Mouse (Mus musculus) adrenal gland, adult (tissue): Measurements from ENCODE around the gene Zfp872.
"Not testable (repeated sequence)": the region's sequence is repeated elsewhere in the genome, so short reads cannot be mapped to it uniquely, and the experiment has no call there.

Source experiments
- DNase-seq, 2 experiments: peaks; one replicate each; pipeline ENCODE4 v3.0.0; 2022 to 2023; ENCODE audit warnings: low spot score in 1 of 2; ENCODE audit not compliant: inconsistent age in 2 of 2

Zfp872 gene

DNA sequence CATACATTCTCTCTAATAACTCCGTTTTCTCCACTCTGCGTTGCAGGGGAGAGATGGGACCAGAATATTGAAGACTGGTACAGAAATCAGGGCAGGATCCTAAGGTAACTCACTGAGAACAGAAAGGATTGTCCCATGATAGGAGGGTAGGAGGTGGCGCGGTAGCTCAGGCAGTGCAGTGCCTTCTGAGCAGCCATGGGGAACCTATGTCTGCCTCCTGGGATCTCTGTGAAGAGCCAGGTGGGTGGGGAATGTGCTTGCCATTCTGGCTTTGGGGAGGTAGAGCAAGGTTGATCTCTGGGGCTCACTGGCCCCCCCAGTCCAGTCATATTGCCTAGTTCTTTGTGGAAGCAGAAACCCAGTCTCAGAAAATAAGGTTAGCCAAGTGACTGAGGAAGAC, 20.1 kb upstream of the Zfp872 start:
- DNase-seq, result no peak

DNA sequence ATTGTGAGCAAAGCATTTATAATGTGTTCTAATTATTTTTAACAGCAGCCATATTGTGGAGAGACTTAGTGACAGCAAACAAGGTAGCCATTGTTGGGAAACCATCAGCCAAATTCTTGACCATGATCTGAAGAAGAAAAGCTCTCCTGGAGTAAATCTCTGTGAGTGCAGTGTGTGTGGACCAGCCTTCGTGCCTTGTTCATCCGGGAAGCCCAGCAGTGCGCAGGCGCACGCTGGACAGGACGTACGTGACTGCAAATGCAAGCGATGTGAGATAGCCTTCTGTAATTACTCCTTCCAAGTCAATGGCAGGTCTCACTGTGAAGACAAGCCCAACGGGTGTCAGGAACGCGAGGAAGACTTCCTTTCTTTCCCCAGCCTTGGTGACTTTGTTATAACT, 18.6 kb upstream of the Zfp872 start:
- DNase-seq, result no peak

DNA sequence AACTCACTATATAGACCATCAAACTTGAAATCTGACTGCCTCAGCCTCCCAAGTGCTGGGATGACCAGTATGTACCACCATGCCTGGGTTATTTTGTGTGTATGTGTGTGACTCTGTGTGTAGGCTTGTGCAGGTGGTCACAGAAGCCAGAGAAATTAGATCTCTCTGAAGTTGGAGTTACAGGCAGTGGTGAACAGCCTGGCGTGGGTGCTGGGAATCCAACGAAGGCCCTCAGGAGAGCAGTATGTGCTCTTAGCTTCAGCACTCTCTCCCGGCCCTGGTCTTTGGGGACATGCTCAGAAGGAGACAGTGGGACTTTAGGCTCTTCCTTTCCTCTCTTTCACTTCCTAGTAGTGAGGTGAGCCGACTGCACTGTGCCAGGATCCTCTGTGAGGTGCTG, 15.6 kb upstream of the Zfp872 start:
- DNase-seq, result no peak

DNA sequence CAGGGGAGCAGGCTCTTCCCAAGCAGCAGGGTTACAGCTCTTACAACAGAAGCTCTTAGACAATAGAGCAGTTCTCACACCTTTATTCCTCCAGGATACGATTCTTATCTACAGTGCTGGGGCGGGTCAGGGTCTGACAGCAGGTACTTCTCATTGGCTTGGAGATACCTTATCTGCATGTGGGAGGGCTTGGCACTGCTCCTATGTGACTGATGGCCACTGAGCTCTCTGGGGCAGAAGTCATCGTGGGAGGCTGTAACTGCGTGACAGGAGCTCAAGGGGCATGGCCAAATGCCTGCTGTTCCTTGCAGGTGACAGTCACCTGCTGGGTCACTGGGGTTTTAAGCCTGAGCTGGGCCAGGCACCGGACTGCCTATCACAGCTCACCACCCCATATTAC, 8.5 kb downstream of the Zfp872 start:
- DNase-seq, result no peak

DNA sequence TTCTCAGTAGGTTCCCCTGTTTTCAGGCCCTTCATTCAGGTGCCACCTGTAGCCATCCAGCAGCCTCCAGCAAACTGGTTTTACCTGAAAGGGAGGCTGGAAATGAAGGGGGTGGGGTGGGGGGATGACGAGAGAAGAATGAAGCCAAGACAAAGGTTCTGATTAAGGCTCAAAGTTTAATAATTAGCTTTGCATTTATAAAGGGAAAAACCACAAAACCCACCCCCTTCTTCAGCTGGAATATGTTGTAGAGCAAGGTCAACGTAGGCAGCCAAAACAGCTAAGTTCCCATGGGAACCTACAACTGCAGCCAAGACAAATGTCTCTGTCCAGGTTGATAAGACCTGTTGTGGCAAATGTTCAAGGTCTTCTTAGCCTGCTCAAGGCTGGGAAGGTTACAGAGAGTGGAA, 25.9 kb downstream of the Zfp872 start:
- DNase-seq, result peak; percentile 62 to 84

DNA sequence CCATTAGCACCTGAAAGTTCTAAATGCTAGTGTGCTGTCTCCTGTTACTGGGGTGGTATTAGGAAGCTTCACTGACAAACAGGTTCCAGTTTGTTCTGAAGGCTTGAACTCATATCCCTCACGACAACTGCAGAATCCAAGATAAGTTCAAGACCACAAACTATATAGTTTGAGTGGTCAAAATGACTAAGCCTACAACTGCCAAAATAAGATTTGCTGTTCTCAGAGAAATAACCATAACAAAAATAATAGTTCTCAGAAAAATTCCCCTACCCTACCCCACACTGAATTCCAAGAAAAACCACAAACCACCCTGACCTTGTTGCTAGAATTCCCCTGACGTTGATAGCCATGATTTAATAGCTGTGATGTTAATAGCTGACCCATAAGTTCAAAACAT, 26.7 kb downstream of the Zfp872 start:
- peak in 1 of 2 experiments; percentile 82 for DNase-seq

DNA sequence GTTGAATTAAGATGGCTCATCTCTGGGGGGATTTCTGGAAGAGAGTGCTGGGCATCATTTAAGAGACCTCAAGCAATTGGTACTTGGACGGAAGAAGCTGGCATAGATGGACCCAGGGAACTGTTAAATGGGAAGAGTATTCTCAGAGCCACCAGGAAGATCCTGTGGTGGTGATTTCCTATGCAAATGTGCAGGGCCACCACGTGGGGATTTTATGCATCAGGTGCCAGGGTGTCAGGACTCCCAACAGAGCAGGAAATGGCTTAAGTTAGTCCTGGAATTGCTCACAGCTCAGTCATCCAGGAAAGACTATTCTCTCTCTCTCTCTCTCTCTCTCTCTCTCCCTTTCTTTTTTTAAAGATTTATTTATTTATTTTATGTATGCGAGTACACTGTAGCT, 28.8 kb downstream of the Zfp872 start:
- DNase-seq, result no peak

DNA sequence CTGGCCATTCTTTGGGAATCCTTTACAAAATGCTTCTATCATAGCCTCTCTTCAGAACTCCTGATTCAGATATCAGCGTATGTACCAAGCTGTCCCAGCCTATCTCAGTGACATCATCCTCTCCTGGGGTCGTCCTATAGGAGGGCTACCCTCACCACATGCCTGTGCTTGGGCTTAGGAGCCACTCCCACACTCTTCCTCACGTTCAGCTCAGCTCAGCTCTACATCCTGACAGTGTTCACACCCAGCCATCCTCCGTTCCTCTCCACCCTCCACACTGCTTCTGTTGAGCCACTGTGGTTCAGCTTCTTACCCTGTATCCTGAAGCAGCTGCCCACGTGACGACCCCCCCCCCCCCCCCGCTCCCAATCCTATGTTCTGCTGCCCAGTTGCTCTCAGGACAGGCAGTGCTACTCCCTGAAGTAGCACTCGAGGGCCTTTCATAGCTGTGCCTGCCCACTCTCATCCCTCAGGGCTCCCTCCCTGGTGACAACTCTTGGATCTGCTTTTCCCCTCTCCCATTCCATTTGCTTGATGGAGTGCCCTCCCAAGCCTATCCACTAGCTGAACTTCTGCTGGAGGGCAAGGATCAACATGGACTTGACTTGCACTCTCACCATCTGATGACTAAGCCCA, 30.1 kb downstream of the Zfp872 start:
- no peak for DNase-seq

DNA sequence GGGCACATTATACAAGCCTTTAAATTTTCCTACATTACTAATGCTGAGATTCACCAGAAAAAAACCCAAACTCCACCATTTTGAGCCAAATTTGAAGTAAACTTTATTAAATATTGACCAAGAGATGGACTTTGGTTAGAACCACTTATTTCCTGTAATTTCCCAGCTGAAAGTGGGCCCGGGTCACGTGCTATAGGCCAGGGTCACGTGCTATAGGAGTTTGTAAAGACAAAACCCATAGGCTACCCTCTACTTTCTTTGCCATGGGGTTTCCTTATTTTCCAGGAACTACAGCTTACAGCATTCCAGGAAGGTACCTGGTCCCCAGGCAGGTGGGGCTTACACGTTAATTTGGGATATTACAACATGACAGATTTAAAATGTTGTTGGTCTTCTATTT, 36.2 kb downstream of the Zfp872 start:
- no peak for DNase-seq

DNA sequence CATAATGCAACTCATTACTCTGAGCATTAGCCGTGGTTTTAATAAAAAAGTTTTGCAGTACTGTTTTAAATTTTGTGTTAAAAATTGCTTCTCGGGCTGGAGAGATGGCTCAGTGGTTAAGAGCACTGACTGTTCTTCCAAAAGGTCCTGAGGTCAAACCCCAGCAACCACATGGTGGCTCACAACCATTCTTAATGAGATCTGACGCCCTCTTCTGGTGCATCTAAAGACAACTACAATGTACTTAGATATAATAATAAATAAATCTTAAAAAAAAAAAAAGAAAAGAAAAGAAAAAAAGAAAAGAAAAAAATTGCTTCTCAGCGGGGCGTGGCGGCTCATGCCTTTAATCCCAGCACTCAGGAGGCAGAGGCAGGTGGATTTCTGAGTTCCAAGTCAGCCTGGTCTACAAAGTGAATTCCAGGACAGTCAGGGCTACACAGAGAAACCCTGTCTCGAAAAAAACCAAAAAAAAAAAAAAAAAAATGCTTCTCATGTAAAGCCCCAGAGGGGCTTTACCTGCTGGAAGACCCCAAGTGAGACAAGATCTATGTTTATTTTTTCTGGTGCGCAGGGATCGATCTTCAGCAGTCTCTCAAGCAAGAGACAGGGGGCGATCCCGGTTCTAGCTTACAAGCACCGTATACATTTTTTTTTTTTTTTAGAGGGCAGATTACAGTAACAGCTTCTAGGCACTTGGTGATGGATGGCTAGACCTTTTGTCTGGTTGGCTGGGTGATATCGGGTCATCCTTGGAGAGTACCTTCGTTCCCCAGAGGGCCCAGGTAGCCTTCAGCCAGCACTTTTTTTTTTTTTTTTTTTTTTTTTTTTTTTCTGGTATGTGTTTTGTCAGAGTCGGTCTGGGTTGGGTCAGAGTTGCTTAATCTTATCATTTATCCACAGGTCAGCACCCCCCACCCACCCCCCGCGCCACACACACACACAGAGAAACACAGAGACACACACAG, 36.9 kb downstream of the Zfp872 start:
- peak in 1 of 2 experiments; percentile 70 for DNase-seq

DNA sequence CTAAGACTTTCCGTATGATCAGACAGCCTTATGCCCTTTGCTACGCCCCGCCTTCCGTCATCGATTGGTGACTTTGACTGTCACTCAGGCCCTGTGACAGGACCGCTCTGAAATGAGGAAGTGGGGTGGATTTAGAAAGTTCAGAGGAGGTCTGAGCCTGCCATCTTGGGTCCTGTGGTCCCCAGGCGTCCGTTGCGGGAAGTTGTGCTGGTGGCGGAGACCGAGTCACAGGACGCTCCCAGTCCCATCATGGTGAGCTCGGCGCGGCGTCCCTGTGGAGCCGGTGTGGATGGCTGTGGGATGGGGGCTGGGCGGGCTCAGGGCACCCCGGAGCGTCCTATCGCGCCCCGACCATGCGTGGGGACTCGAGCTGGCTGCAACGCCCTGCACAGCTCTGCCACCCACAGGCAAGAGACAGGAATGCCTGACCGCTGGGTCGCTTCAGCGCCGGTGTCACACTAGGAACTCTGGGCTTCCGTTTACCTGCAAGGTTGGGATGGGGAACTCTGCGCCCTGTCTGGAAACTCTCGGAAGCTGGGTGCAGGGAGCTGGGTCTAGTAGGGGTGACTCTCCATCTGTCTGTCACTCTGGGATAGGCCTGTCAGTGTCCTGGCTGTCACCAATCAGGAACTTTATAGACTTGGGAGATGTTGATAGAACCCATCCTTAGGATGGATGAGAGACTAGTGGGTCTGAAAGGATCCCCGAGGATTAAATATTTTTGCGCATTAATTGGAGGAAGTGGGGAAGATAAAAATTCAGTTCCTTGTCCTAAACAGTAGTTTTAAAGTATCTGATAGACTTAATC, 37.9 kb downstream of the Zfp872 start, which contains the start of gene Zfp809:
TSS of gene Zfp809 (plus strand) at position 134 of the 808 bp plus-strand sequence.
- peak; percentile 99 to 100 for DNase-seq

DNA sequence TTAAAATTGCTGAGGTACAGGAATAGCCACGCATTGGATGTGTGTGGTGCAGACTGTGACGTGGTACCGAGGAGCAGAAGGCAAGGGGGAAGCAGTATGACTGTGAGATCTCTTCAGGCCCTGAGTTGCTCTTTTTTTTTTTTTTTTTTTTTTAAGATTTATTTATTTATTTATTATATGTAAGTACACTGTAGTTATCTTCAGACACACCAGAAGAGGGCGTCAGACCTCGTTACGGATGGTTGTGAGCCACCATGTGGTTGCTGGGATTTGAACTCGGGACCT, 38.4 kb downstream of the Zfp872 start:
- not testable (repeated sequence) for DNase-seq

DNA sequence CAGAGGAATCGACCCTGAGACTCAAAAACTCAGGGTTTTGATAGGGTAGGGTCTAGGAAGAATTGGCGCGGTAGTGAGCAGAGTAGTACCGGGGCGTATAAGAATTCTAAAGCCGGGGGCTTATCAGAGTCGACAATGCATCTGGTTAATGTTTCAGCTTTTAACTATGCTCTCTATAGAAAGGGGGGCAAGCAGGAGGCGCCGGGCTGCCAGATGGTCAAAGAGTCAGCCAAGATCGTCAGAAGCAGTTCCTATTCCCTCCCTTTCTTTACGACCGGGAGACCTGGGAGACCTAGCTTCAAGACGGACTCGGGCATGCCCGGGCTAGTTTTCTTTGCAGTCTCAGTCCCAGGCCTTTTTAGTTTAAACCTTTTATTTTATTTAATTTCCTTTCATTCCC, 39.0 kb downstream of the Zfp872 start:
- peak in 1 of 2 experiments; percentile 61 for DNase-seq

DNA sequence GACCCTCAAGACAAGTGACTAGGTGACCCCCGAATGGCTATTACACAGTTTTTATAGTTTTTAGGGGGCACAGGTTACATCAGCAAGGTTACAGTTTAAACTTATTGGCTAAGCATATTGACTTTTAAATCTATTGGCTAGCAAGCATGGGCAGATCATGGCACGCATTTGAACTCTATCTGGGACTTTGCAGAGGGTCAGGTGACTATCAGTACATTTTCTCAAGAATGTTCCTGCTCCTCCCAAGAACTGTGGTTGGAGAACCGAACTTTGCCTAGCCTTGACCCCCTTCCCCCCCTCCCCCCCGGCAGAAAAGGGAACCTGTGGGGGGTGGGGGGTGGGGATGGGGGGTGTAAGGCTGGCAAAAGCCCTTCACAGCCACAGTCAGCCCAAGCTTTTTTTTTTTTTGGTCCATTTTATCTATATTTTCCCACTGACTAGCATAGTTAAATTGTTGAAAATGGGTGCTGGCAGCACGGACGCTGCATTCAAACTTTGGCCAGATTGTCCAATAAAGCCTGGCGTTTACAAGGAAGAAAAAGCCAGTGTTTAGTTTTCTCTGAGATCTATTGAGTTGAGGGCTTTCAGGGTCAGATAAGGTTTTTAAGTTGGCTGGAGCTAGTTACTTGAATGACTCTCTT, 41.6 kb downstream of the Zfp872 start:
- DNase-seq, result no peak

DNA sequence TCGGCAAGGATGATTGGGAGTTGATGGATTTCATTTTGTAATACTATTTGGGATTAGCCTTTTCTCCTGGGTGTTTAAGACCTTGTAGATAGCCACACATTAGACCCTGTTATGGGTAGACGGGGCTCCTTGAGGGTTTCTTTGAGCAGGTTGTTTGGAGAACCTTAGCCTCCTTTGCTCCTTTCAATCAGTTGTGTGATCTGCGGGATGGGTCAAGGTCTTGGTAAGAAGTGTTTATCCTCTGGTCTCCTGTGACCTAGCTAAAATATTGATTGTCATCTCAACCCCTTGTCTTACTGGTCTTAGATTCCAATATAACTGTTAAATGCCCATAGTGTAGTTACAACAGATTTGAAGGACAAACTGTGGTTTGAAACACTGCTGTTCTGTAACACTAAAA, 42.2 kb downstream of the Zfp872 start:
- peak in 1 of 2 experiments; percentile 49 for DNase-seq

DNA sequence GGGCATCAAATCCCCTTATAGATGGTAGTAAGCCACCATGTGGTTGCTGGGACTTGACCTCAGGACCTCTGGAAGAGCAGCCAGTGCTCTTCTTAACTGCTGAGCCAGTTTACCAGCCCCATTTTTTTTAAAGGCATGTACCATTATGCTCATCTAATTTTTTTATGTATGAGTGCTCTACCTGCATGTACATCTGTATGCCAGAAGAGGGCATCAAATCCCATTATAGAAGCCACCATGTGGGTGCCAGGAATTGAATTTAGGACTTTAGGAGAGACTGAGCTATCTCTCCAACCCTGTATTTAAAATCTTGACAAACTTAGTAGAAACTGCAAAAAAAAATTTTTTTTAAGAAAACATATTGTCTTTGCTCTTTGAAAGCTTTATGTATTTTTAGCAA, 42.7 kb downstream of the Zfp872 start:
- DNase-seq, result no peak

DNA sequence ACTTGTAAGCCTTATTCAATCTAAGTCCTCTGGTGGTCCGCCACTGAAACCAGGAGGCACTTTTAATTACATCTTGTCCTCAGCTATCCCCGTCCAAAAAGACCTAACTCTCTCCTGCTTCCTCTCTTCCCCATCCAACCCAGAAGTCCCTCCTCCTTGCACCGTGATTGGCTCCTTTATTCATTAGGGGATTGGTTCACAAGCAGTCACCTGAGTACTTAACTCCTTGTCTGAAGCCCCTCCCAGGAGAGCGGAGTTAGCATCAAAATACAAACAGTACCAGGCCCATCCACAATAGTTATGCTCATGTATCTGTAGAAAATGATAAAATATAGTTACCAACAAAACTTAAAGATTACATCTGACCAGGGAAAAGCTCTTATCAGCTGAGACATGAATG, 52.1 kb downstream of the Zfp872 start:
- DNase-seq, result no peak

DNA sequence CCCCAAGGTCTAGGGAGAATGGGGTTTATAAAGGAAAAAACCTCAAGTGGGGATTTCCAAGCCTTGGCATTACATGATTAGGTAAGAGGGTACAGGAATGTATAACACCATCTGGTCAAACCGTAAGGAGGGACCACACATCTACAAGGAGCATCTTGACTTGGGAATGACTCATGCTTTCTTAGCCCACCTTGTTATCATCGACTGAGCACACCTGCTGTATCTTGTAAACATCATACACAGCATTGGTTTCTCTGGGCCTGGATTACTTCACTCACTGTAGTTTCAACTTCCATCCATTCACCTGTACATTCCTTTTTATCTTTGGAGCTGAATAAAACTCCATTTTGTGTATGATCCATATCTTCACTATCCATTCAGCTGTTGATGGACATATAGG, 56.4 kb downstream of the Zfp872 start:
- DNase-seq, result no peak
